Mouse (Mus musculus) megakaryocyte-erythroid progenitor cell, adult 5-6 weeks (primary cell): ENCODE measurements around the gene Hfe. TPM values are rescaled to one million over a fixed set of nuclear protein-coding genes. Genes with fewer than 3 reads are reported as not detected.
"Not testable (repeated sequence)": the region's sequence is repeated elsewhere in the genome, so short reads cannot be mapped to it uniquely, and the experiment has no call there.

Source experiments
- ATAC-seq: replicated peaks from 2 replicates; pipeline ENCODE4 v1.8.0; 2016; ENCODE audit warnings: mild to moderate bottlenecking, inconsistent platforms; ENCODE audit not compliant: severe bottlenecking, poor library complexity, low FRiP score, low TSS enrichment
- total RNA-seq, 2 experiments: library from RNA; stranded (forward) in 1 of 2; stranded (reverse) in 1 of 2; fragments of 200-1000, 215-1000 nt in 1 of 2; fragments of >200 nt in 1 of 2; fragmentation: Nextera tagmentation in 1 of 2; gene quantifications; 2 replicates each; pipeline ENCODE4 v1.2.3; 2014 to 2017

Hfe gene
- total RNA-seq, 2 experiments from 2014 or later = 1.9 TPM; not detected in 1

DNA sequence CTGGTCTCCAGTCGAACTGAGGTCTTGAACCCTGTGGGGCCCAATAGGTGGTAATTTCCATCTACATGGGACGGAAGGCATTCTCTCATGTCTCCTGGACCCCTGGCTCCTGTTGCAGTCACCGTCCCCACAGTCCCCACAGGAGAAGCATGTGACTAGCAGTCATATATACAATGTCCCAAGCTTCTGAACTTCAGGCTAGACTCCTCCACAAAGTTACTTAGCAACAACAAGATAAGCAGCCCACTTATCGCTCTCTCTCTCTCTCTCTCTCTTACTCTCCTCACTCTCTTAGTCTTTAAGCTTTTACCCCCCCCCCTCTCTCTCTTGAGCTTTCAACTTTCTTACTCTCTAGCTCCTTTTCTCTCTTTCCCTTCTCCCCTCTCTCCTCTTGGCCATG is 13.6 kb upstream of the Hfe start:
- peak; percentile 52; the same call in 1 of the 2 replicates for ATAC-seq

DNA sequence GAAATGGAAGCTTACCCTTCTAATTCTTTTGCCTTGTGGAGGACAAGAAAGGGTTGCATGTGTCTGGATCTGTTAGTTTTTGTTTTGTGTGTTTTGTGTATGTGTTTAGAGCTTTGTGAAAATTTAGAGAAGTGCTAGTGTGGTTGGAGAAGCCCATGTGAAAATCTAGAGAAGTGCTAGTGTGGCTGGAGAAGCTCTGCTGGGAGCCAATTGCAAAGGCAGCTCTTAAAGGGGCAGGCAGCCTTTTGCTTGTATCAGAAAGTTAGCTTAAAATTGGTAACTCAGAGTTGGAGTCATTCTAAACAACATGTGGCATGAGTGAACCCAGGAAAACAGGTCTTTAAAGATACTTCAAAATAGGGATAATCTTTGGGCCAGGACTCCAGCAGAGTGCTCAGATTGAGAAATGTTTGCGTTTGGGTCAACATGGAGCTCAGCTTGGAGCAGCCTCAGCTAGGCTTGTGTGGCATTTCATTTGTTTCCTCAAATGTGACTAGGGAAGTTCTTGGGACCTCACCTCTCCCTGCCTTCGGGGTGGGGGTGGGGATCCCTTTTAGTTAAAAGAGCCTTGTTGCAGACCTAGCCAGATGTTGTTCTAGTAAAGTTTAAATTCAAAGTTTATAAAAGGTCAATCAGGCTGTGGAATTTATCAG is 7.1 kb upstream of the Hfe start:
- ATAC-seq = not testable (repeated sequence)

DNA sequence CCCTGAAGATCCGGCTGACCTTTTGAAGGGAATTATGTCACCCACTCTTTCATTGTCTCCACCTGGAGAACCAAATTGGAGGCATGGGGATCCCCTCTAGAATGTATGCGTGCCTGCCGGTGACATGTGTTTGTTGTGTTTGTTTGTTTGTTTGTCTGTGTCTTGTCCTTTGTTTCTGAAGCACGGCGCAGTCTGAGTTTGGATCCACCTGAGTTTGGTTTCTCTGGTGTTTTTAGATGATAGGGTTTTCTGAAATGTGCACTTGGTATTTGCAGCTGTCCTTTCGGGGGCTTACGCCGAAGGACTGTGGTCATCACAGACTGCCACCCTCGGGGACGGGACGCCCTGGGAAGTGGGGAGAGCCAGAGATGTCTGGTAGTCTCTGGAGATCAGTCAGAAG is 6.5 kb upstream of the Hfe start:
- no peak for ATAC-seq

DNA sequence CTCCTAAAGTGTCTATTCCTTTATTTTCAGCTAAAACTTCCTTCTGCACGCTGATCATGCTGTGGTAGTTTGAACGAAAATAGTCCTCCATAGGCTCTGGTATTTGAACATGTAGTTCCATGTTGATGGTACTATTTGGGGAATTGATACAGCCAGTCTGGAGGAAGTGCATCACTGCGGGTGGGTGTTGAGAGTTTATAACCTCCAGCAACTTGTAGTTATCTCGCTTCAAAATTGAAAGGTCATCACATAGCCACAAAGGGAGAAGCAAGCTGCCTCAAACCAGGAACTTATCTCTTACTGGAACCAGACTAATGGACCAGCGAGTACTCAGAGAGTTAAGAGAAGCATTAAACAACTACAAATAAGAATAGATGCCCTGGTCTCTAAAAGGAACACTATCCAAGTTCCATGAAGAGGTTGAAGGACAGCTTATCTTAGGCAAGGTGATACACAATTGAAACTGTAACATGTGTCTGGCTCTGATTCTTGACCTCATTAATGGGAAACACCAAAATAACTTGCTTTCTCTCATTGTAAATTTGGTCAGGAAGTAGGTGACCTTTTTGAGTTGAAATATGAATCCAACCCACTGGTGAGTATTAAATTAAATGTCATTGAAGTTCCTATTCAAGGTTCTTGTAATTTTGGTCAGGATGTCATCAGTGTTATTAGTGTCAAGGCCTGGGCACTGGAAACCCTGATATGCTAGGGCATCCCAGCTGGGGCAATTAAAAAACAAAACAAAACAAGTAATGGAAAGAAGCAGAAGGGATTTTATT is 5.8 kb upstream of the Hfe start:
- no peak for ATAC-seq

DNA sequence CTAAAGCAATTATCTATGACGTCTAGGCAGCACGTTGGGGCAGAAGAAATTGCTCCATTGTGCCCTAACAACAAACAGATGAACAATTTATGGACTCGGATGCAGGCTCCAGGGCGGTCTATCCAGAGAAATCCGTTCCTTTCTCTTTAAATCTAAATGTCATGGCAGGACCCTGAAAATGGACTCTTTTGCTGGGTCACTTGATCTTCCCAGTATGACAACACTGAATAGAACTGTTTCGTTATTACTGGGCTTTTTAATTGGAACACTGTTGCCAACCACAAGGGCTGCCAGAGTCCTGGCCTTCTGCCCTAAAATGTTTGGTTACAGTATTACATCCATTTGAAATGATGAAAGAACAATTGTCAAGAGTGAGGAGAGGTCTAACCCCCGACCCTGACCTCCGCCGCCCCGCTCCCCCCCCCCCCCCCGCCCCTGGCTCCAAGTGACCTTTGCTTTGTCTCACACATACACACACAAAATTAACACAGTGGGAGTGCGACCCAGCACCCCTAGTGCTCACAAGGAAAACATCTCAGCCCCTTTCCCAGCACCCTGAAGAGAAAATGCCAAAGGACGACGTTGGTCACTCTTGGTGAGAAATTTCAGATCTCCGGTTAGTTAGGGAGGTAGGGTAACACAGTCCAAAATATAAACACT is 810 bp downstream of the Hfe start:
- no peak for ATAC-seq

DNA sequence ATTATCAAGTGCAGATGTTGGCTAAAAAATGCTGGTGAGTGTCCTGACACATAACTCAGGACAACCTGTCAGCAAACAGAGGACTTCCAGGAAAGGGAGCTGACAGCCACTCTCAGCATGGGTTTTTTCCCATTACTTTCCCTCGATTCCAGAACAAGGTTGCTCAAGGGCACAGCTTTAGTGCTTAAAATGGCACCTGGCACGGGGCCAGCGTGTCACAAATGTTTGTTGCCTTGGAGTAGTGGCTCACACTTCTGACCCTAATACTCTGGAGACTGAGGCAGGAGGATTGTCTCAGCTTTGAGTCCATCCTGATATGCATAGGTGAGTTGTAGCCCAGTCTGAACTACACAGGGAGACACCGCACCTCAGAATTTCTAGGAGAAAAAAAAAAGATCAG is 2.0 kb downstream of the Hfe start:
- ATAC-seq = no peak

DNA sequence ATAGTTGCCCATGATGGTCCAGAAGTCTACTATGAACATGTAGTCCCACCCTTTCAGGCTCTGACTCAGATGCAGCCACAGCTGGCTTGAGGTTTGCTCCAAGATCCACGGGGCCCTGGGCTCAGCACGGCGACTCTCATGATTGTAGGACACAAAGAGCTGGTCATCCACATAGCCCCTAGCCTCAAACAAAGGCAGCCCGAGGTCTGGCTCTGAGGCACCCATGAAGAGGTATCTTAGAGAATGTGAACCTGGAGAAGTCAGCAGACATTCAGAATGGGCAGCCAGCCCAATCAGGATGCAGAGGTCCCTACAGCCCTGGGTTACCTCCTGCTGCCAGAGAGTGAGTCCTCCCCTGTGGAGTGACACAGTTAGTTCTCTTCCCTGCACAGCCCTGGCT is 2.6 kb downstream of the Hfe start:
- no peak for ATAC-seq

DNA sequence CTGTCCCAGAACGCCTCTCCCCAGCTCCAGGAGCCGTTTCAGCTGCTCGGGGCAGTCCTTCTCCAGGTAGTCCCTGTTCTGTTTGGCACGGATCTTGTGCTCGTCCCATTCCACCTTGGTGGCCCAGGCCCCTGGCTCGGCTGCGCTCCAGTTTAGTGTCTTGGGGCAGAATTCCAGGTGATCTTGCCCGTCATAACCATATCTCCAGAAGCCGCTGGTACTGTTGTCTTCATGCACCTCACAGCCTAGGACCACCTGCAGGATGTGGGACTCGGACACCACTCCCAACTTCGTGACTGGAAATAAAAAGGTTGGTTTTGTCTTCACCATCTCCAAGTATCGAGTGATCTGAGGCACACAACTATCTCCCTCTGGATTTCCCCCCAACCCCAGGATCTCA is 3.9 kb downstream of the Hfe start:
- ATAC-seq = no peak

DNA sequence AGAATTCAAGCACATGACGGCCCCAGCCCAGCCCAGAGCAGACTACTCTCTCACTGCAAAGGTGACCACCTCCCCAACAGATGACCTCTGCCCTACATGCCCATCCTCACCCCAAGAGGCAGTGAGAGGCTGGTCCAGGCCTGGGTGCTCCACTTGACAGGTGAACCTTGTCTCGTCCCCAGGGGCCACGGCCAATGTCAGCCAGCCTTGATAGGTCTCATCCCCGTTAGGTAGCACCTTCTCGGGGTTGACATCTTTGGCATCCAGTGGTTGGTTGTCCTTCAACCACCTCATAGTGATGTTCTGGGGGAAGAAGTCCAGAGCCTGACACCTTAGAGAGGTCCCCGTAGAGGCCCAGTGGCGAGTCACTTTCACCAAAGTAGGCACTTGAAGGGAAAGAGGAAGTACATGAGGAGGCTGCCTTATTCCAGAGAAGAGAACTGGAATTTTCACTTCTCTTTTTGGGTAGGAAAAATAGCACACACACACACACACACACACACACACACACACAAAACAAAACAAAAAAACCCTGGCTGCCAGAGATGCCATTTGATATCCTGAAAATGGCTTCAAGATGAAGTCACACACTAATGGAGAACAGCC is 4.8 kb downstream of the Hfe start:
- no peak for ATAC-seq

DNA sequence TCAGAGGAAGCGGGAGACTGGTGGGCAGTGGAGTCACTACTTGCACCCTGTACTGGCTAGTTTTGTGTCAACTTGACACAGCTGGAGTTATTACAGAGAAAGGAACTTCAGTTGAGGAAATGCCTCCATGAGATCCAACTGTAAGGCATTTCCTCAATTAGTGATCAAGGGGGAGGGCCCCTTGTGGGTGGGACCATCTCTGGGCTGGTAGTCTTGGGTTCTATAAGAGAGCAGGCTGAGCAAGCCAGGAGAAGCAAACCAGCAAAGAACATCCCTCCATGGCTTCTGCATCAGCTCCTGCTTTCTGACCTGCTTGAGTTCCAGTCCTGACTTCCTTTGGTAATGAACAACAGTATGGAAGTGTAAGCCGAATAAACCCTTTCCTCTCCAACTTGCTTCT is 7.9 kb downstream of the Hfe start:
- not testable (repeated sequence) for ATAC-seq

DNA sequence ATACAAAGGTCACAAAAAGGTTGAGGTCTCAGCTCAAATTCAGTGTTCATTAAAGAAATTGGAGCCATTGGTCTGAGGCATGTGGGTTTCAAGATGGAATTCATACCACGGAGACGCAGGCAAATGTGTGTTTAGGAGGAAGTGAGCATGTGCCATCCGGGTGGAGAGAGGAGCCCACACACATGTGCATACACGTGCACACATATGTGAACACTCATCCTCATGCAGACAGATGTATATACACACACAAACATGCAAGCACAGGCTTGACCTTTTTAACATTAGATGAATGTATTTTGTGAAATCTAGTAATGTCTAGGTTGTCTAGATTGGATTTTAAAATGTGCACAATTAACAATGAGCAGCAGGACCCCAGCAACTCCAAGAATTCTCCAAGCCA is 8.4 kb downstream of the Hfe start:
- ATAC-seq = no peak

DNA sequence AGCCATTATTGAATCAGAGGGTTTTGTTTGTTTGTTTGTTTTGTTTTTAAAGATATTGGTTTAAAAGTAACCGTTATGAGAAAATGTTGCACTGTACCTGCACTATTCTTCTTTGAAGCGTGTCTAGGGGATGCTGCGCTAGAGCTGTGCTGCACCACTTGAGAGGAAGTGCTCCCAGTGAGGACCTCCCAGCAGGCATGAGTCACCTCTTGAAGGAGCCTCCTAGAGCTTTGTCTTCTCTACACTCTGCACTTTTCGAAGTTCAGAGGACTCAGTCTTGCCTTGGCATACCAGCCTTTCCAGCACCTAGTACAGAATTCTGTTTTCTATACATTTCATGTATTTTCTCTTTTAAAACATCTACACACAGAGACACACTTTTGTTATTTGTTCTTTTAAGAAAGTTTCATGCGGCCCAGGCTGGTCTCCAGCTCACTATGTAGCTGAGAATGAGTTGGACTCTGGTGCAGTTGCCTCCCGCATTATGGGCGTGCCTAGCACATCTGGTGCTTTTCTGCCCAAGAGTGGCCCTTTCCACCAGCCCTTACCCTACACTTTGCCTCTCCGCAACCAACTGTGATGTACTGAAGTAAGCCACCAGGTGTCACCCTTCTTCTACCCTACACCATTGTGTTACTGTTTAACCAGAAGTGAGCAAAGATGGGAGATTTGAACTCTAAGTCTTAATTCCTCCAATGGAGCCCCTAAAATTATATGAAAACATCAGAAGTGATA is 9.7 kb downstream of the Hfe start:
- peak; percentile 63 for ATAC-seq

DNA sequence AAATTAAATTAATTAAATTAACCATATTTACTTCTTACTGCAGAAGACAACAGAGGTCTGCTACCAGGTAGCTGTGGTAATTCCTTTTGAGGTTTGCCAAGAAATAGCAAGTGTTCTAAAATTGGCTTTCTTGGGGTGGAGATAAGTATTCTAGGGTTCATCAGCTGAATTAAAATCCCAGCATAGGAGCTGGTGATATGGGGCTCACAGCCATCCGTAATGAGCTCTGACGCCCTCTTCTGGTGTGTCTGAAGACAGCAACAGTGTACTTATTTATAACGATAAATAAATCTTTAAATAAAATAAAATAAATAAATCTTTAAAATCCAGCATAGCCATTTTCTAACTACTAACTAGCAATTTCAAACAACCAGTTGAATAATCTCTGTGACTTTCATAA is 10.9 kb downstream of the Hfe start:
- no peak for ATAC-seq

DNA sequence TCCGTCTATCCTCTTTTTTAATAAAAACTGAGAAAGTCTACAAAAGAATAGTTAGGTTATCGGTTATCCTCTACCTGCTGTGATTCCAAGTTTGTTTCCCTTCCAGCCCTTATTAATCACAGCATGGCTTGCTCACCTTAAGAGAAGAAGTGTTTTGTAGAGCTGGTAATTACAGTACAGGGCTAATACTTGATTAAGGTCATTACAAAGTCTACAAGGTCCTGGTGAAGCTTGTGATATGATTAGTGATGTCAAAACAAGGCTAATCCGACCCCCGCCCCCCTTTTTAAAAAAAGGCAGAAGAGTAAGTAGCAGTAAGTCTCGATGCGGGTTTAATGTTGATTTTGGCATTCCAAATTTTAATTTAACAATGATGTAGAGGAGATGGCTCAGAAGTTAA is 11.7 kb downstream of the Hfe start:
- ATAC-seq = no peak

DNA sequence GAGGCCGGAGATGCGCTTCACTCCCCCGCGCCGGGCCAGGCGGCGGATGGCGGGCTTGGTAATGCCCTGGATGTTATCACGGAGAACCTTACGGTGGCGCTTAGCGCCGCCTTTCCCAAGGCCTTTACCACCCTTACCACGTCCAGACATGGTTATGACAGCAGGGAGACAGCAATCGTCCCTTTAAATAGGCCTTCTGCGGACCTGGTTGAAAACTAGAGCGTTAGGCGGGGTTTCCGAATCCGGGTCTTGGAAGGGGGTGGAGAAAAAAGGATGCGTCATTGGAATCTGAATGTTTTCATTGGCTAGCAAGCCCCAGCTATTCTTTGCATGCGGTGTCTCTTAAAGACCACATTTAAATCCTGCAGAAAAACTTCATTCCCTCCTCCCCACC is 12.4 kb downstream of the Hfe start, which contains the start of gene Hist1h4c:
Gene Hist1h4c, minus strand, starts transcription at position 155 of the 394 bp plus-strand sequence.
- ATAC-seq = peak; percentile 87

DNA sequence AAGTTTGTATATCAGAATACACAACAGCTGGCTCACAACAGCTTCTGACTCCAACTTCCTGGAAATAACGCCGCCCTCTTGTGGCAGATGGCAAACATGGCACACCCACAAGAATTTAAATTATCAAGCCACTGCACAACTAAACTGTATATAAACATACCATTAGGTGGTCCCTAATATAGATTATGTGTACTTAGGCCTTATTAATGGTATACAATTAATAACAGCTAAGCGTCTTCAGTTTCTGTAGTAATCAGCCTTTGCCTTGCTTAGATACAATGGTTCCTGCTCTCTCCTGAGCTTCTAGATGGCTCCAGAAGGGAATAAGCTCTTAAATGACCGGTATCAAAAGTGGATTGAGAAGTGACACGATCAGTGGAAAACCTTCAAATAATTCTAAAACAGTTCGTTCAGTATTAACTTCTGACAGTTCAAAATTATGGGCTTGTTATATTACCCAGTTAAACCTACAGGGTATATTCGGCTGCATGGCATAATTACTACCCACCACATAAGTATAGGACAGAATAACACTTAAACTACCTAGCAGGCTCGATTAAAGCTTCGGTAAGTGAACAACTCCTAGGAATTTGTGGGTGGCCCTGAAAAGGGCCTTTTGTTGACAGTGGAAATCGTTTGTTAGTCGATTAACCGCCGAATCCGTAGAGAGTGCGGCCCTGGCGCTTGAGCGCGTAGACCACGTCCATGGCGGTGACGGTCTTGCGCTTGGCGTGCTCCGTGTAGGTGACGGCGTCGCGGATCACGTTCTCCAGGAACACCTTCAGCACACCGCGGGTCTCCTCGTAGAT is 13.0 kb downstream of the Hfe start:
- peak; percentile 69 for ATAC-seq

DNA sequence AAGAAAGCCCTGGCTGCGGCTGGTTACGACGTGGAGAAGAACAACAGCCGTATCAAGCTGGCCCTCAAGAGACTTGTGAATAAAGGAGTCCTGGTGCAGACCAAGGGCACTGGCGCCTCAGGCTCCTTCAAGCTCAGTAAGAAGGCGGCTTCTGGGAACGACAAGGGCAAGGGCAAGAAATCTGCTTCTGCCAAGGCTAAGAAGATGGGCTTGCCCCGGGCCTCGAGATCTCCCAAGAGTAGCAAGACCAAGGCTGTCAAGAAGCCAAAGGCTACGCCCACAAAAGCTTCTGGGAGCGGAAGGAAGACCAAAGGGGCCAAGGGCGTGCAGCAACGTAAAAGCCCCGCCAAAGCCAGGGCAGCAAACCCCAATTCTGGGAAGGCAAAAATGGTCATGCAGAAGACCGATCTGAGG is 14.6 kb downstream of the Hfe start:
- no peak for ATAC-seq

DNA sequence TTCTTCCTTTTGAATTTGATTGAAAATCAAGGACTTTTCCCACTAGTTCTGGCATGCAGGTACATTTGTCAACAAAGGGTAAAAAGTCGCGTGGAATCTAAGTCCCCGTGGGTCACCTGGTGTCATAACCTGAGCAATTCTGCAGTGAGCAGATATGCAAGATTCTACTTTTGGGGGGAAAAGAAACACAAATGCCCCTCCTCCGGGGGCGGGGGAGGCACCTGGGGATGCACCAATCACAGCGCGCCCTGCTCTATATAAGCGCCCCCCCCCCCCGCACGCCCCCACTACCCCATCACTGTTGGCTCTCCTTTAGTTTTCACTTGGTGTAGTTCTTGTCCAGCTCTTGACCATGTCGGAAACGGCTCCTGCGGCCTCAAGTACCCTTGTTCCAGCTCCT is 15.1 kb downstream of the Hfe start, which contains the start of gene Hist1h1t:
Gene Hist1h1t, plus strand, starts transcription at position 301 of the 400 bp plus-strand sequence.
- no peak for ATAC-seq

DNA sequence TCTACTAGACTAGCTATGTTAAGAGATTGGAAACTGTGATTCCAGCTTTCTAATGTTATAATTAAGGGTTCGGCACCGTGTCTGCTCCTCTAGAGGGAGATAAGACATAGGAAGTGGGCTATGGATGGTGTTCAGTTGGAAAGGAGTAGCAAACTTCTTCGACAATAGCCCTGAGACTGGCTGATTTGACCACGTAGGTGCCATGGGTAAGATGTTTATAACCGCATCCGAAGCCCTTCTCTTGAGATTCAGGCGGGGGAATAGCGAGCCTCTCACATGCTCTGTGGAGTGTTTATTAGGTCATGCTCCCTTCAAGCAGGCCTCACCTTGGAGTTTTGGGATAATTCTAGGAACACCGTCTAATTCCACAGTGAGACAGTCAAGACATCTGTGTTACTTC is 15.7 kb downstream of the Hfe start:
- no peak for ATAC-seq
